Mouse (Mus musculus) testis, adult 2 months (tissue): ENCODE data around the gene Timp3. TPM values are rescaled to one million over a fixed set of nuclear protein-coding genes. Genes with fewer than 3 reads are reported as not detected.
A peak's percentile ranks its signal among the peaks of the same experiment; 100 is the strongest.

Experiments used
- H3K27ac ChIP-seq: fragments of 200-500 bp; 2 replicates; pipeline ENCODE4 v1.5.1; 2012; ENCODE audit warnings: low read depth, low read length; ENCODE audit not compliant: control insufficient read depth, insufficient read depth
- H3K27me3 ChIP-seq: fragments of 200-500 bp; 2 replicates; pipeline ENCODE4 v1.6.1; 2012; ENCODE audit warnings: mild to moderate bottlenecking, low read length, moderate library complexity; ENCODE audit not compliant: control insufficient read depth, insufficient read depth
- H3K36me3 ChIP-seq: fragments of 200-500 bp; 2 replicates; pipeline ENCODE4 v1.6.1; 2012; ENCODE audit warnings: mild to moderate bottlenecking, low read length; ENCODE audit not compliant: control insufficient read depth, insufficient read depth
- H3K4me1 ChIP-seq: fragments of 200-500 bp; 2 replicates; pipeline ENCODE4 v1.6.1; 2012; ENCODE audit warnings: low read length; ENCODE audit not compliant: control insufficient read depth, insufficient read depth
- H3K4me3 ChIP-seq: fragments of 200-500 bp; 2 replicates; pipeline ENCODE4 v1.5.1; 2012; ENCODE audit warnings: low read depth, mild to moderate bottlenecking, low read length, moderate library complexity, mixed read lengths; ENCODE audit not compliant: control insufficient read depth
- CTCF ChIP-seq: fragments of 200-500 bp; IDR thresholded peaks from 2 replicates; pipeline ENCODE4 v1.5.1; 2012; ENCODE audit warnings: low read depth, mild to moderate bottlenecking, inconsistent platforms, low read length, moderate library complexity; ENCODE audit not compliant: control insufficient read depth, insufficient read depth, insufficient replicate concordance
- POLR2A ChIP-seq: fragments of 200-500 bp; IDR thresholded peaks from 2 replicates; pipeline ENCODE4 v1.6.1; 2012; ENCODE audit warnings: low read depth, mild to moderate bottlenecking, inconsistent platforms, low read length, moderate library complexity; ENCODE audit not compliant: control insufficient read depth
- polyA plus RNA-seq: library from polyadenylated mRNA; depleted of rRNA; stranded (reverse); fragments of >200 nt; gene quantifications from 2 replicates; pipeline ENCODE4 v1.2.3, GENCODE M21; 2012

Timp3 gene
- polyA plus RNA-seq, 1 experiment, result 12.0 TPM

DNA sequence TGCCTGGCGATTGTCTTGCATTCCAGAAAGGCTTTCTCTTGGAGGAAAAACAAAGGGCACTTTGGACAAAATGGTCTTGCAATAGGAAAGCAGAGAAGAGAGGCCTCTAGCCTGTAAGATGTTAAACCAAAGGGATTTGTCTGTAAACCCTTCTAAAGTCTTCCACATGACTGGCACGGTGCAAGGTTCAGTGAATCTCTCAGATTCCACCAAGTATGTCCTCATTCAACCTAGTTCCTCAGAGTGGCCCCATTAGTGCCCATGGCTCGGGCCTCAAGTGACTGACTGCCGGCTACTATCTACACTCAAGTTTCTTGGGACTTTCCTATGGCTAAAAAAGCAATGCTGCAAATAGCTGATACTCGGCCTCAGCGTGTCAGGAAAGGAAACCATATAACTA, 1.8 kb upstream of the Timp3 start:
- Histone ChIP-seq H3K27me3 (no peaks in the 10 kb centered on the region), H3K27ac (no peak overlapping the region), H3K4me3 (no peak overlapping the region), H3K36me3 (no peaks in the 10 kb centered on the region), H3K4me1 (peaks cover 19% of the 10 kb centered on the region)
- TF ChIP-seq POLR2A (no peak), CTCF (no peak)

DNA sequence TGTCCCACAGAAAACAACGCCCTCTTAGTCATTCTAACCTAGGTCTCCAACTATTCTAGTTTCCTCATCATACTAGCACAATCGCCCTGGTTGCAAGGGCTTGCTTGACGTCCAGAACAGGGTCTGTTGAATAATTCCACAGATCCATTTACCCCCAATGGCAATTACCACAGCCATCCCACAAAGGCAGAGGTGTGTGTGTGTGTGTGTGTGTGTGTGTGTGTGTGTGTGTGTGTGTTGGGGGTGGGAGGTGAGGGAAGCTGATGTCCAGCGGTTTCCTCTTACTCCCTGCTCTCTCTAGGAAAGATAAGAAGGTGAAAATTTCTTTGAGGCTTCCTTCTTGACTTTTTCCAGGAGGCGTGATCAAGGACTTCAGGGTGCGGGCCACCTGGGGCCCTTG, 377 bp upstream of the Timp3 start:
- no peaks in the 10 kb centered on the region for H3K36me3 ChIP-seq
- no peak overlapping the region for H3K27ac ChIP-seq
- peak overlapping the region; percentile 33; the same call in 1 of the 2 replicates for H3K4me3 ChIP-seq
- H3K27me3 ChIP-seq, result no peaks in the 10 kb centered on the region
- TF ChIP-seq CTCF, result no peak
- TF ChIP-seq POLR2A, result no peak
- peaks cover 19% of the 10 kb centered on the region for H3K4me1 ChIP-seq

DNA sequence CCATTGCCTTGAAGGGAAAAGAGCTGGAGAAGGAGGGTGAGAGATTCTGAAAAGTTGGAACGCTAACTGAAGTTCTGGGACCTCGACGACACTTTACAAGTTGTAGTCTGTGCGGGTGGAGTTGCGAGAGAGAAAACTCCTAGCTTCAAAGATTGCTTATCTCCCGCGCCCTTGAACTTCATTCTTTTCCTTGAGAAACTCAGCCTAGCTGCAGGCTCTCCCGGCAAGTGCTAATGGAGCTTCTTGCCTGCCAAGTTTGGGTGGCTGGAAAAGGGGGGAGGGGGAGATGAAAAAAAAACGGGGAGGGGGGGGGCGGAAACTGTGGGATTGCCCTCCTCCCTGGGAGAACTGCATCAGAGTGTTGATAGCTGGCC, 932 bp downstream of the Timp3 start:
- Histone ChIP-seq H3K4me3 (peak overlapping the region; percentile 83), H3K36me3 (no peaks in the 10 kb centered on the region), H3K27me3 (no peaks in the 10 kb centered on the region), H3K4me1 (peaks cover 13% of the 10 kb centered on the region), H3K27ac (peak overlapping the region; percentile 80)
- no peak for TF ChIP-seq CTCF
- no peak for TF ChIP-seq POLR2A

DNA sequence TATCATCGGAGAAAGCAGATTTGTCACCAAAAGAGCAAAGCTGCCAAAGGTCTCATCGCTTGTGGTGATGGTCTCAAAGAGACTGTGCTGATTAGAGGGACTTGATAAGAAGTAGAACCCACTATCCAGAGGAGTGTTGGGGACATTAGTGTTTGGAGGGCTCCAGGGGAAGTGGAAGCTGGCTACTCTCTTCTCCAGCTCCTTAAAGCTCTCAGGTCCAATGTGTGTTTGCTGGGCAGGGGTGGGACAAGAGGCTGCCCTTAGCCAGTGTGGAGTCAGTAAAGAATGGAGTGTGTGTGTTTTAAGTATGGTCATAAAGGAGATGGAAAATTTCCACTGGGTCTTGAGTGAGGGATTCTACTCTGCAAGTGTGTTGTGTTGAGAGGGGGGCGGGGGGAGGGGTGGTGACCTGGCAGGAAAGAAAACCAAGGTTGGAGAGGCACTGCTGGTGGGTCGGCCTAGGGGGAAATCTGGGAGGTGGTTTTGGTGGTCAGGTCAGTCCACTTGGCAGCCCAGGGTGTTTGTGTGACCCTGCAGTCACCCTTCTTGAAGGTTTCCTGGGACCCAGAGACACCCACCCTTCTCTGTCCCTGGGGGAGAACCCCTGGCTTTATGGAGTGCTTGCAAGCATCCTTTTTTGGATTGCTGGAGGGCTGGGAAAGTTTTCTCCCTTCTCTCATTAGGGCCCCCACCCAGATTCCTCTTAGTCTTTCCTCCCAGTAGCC, 1.6 kb downstream of the Timp3 start:
- no peak for TF ChIP-seq CTCF
- TF ChIP-seq POLR2A, result no peak
- Histone ChIP-seq H3K4me3 (peak overlapping the region; percentile 13), H3K36me3 (no peaks in the 10 kb centered on the region), H3K4me1 (peaks cover 12% of the 10 kb centered on the region), H3K27ac (peak overlapping the region; percentile 10; the same call in 1 of the 2 replicates), H3K27me3 (no peaks in the 10 kb centered on the region)

DNA sequence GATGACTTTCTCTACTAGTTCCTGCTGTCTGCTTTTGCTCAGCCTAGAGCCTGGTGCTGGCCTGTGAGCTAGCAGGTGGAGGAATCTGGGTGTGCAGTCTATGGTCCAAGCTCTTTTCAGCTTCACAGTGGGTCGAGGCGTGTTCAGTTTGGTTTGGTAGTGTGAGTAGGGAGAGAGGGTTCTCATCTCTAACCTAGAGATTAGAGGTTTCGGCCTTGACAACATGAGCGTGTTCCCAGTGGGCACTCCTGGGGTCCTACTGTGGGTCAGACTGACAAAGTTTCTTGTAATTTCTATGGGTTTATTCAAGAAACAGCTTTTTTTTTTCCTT, 2.1 kb downstream of the Timp3 start:
- Histone ChIP-seq H3K27me3 (no peaks in the 10 kb centered on the region), H3K4me3 (peak overlapping the region; percentile 13), H3K27ac (no peak overlapping the region), H3K4me1 (peaks cover 12% of the 10 kb centered on the region), H3K36me3 (no peaks in the 10 kb centered on the region)
- TF ChIP-seq POLR2A, result no peak

DNA sequence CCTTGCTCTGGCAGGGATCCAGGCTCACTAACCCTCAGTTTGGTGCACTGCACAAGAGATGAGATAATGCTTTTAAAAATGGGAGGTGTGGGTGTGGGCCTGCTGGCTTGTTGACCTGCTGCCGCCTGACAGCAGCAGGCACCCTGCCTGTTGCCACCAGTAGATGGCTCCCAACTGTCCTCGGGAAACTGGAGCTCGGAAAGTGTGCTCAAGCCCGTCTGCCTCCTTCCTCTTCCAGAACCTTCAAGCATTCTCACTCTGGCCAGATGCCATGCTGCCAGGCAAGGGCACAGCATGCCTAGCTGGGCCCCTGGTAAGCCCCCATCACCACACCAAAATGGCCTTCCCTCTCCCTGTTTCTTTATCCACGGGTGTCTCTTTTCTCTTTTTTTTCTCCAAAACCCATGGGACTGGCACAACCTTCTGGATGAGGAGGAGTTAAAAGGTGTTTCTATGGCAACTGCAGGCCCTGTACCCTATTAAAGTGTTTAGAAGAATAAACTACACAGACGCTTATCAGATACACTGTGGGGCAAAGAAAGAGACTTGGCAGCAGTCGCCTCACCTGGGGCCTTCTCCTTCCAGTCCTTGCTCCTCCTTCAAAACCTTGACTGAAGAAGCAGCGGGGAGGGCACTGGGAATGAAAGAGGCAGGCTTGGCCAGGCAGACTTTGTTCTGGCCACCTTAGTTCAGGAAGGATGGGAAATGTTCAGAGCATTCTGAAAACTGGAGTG, 2.8 kb downstream of the Timp3 start:
- H3K27ac ChIP-seq, result no peak overlapping the region
- H3K4me3 ChIP-seq, result peak overlapping the region; percentile 20
- TF ChIP-seq POLR2A (no peak), CTCF (peak; percentile 66; the same call in 1 of the 2 replicates)
- peaks cover 12% of the 10 kb centered on the region for H3K4me1 ChIP-seq
- H3K27me3 ChIP-seq, result no peaks in the 10 kb centered on the region
- no peaks in the 10 kb centered on the region for H3K36me3 ChIP-seq

DNA sequence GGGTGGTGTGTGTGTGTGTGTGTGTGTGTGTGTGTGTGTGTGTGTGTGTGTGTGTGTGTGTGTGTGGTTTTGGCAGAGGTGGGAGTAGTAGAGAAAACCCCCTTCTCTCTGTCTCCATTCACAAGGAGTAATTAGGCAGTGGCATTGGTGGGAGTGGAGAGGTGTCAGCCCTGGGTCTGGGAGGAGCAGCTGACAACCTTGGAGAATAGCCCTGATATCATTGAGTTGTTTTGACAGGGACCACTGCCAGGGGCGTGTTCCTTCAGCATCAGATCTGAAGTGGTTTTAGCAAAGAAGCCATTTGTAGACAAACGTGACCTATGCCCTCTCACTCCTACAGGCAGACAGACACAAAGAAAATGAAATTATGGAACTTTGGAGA, 3.3 kb downstream of the Timp3 start:
- peaks cover 12% of the 10 kb centered on the region for H3K4me1 ChIP-seq
- no peaks in the 10 kb centered on the region for H3K36me3 ChIP-seq
- TF ChIP-seq POLR2A, result no peak
- no peak for TF ChIP-seq CTCF
- no peak overlapping the region for H3K27ac ChIP-seq
- no peaks in the 10 kb centered on the region for H3K27me3 ChIP-seq
- no peak overlapping the region for H3K4me3 ChIP-seq

DNA sequence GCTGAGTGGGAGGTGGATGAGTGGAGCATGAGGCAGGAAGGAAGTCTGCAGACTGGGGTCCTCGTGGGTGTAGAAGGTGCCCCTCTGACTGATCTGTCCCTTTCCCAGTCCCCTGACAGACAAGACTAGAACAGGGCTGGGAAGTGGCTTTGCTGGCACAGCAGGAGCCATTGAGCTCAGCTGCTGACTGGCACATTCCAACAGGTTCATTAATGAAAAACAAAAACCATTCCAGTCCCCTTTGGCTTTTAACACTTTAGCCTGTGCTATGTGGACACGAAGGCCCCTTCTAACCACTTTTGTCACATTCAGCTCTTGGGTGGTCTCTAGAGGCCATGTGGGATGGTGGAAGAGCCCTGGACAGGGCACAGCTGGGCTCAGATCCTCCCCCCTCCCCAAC, 4.4 kb downstream of the Timp3 start:
- Histone ChIP-seq H3K27ac (no peak overlapping the region), H3K4me1 (peaks cover 12% of the 10 kb centered on the region)
- TF ChIP-seq POLR2A (no peak), CTCF (no peak)

More for the DNA sequence above, 4.4 kb downstream of the Timp3 start:
- Histone ChIP-seq H3K4me3 (no peak overlapping the region), H3K27me3 (no peaks in the 10 kb centered on the region), H3K36me3 (no peaks in the 10 kb centered on the region)
